Mouse (Mus musculus) embryonic facial prominence, embryonic 13.5 days (tissue): ENCODE measurements around the gene Aasdhppt. TPM values are rescaled to one million over a fixed set of nuclear protein-coding genes. Genes with fewer than 3 reads are reported as not detected.

Experiments used
- ATAC-seq: fragments of 200-750 bp; cut with Nextera tagmentation; 2 replicates; pipeline ENCODE4 v1.8.0; 2017; ENCODE audit warnings: low read depth; ENCODE audit not compliant: insufficient number of reproducible peaks, insufficient read depth, low FRiP score, low TSS enrichment
- H3K27ac ChIP-seq: fragments of 300-500 bp; sonication (generic); 2 replicates; pipeline ENCODE4 v1.5.1; 2015; ENCODE audit warnings: moderate library complexity, mild to moderate bottlenecking, inconsistent platforms
- H3K27me3 ChIP-seq: fragments of 300-500 bp; sonication (generic); 2 replicates; pipeline ENCODE4 v1.6.1; 2015; ENCODE audit warnings: mild to moderate bottlenecking, inconsistent platforms
- H3K36me3 ChIP-seq: fragments of 300-500 bp; sonication (generic); 2 replicates; pipeline ENCODE4 v1.6.1; 2015; ENCODE audit warnings: mild to moderate bottlenecking, inconsistent platforms
- H3K4me1 ChIP-seq: fragments of 300-500 bp; sonication (generic); 2 replicates; pipeline ENCODE4 v1.6.1; 2015; ENCODE audit warnings: inconsistent platforms
- H3K4me2 ChIP-seq: fragments of 300-500 bp; sonication (generic); 2 replicates; pipeline ENCODE4 v1.6.1; 2015; ENCODE audit warnings: moderate library complexity, mild to moderate bottlenecking, inconsistent platforms
- H3K4me3 ChIP-seq: fragments of 300-500 bp; sonication (generic); 2 replicates; pipeline ENCODE4 v1.5.1; 2015; ENCODE audit warnings: mild to moderate bottlenecking, inconsistent platforms
- H3K9ac ChIP-seq: fragments of 300-500 bp; sonication (generic); 2 replicates; pipeline ENCODE4 v1.6.1; 2015; ENCODE audit warnings: mild to moderate bottlenecking, inconsistent platforms
- H3K9me3 ChIP-seq: fragments of 300-500 bp; sonication (generic); 2 replicates; pipeline ENCODE4 v1.6.1; 2016; ENCODE audit warnings: inconsistent platforms
- WGBS: fragments of 180-500 bp; shearing (Covaris S2); methylation state at CpG from one replicate; pipeline ENCODE4 v1.1.7; 2015; ENCODE audit warnings: mixed read lengths; 5-methylcytosine and 5-hydroxymethylcytosine counted together
- microRNA-seq: library from miRNA; unstranded; fragments of <30 nt; microRNA quantifications from one replicate; pipeline ENCODE4, GENCODE M21; 2016
- polyA plus RNA-seq: library from polyadenylated mRNA; unstranded; fragments of >200 nt; fragmentation: Nextera tagmentation; extraction: Ambion mirVana; gene quantifications from 2 replicates; pipeline ENCODE4 v1.2.1, GENCODE M21; 2015

Aasdhppt gene
- polyA plus RNA-seq, 1 experiment from 2014 or later = 39.2 TPM

DNA sequence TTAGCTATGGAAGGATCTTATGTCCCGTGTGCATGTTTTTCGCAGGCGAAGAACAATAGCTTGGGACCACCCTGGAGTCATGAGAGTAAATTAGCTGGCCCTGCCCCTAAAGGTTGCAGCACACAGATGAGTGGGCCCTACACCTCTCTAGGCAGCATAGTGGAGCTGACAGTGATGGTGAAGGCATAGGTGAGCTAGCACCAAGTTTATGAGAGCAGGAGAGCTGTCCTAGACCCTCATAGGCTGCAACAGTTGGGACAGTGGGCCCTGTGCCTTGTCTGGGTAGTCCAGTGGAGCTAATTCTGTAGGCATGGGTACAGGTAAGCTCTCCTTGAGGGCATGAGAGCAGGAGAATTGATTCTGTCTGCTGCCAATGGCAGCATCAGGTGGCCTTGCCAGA, 42.4 kb downstream of the Aasdhppt start:
- Histone ChIP-seq H3K9me3 (no peaks in the 10 kb centered on the region), H3K27ac (no peak overlapping the region), H3K9ac (no peak overlapping the region), H3K4me2 (no peak overlapping the region), H3K4me1 (no peaks in the 10 kb centered on the region), H3K27me3 (no peaks in the 10 kb centered on the region), H3K36me3 (no peaks in the 10 kb centered on the region), H3K4me3 (no peak overlapping the region)
- ATAC-seq = 0 out of 2 replicates have a peak, but pooled peaks have one; percentile 62
- WGBS = 97% methylated on average over 3 of the region's 3 CpGs

DNA sequence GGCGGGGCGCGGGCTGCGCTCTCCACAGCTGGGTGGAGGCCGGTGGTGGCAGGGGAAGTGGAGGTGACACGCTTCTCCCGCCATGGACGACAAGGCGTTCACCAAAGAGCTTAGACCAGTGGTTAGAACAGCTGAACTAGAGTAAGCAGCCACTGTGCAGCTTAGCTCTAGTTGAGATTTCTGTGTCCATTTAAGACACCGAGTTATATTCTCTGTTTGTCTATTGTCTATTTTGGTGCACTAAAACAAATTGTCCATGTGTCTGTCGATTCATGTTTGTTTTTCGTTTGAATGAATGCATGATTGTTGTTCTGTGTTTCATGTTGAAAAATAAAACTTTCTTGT, 48.6 kb downstream of the Aasdhppt start:
- H3K9ac ChIP-seq = no peak overlapping the region
- no peak overlapping the region for H3K27ac ChIP-seq
- H3K4me3 ChIP-seq = peak overlapping the region; percentile 23
- no peak for ATAC-seq
- no peaks in the 10 kb centered on the region for H3K36me3 ChIP-seq
- H3K9me3 ChIP-seq = peaks cover 16% of the 10 kb centered on the region
- 71% methylated on average over 12 of the region's 12 CpGs for WGBS
- no peak overlapping the region for H3K4me2 ChIP-seq
- no peaks in the 10 kb centered on the region for H3K4me1 ChIP-seq
- no peaks in the 10 kb centered on the region for H3K27me3 ChIP-seq

DNA sequence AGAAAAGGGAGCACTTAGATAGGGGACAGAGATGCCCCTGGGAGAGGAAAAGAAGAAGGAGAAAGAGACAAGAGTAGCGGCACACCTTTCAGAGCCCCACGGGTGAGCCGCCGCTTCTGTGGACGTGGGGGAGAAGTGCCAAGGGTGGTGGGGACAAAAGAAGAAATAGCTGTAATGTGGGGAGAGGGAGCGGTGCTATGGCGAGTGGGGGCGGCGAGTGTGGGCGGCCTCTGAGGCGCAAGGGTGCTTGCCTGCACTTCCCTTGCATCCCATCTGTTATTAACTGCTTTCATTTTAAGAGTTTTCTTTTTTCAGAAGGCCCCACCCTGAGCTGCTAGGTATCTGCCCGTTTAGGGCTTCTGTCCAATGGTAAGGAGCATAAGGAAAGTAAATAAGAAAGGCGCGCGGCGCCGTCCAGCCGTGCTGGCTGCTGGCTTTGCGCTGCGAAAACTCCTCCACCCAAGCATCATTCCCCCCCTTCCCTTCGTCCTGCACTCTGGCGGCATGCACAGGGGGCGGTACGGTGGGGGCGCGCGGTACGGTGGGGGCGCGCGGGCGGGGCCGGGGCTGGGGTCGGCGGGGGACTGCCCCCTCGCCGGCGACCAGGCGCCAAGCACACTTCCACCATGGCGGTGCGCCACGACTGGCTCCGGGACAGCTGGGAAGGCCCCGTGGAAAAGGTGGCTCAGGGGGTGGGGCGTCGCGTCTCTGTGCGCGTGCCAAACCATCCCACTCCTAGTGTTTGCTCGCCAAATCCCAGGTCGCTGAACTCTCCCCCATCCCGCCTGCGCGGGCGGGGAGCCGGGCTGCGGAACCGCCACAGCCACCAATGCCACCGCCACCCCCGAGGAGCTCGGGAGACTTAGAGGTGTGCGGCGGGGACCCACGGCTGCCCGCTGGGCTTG, 49.2 kb downstream of the Aasdhppt start:
- H3K27ac ChIP-seq = no peak overlapping the region
- H3K4me2 ChIP-seq = 0 out of 2 replicates have a peak overlapping the region, but pooled peaks have one; percentile 22
- no peaks in the 10 kb centered on the region for H3K27me3 ChIP-seq
- H3K9ac ChIP-seq = no peak overlapping the region
- ATAC-seq = peak; percentile 56; the same call in 1 of the 2 replicates
- H3K9me3 ChIP-seq = peaks cover 16% of the 10 kb centered on the region
- peak overlapping the region; percentile 23 for H3K4me3 ChIP-seq
- 47% methylated on average over 65 of the region's 65 CpGs for WGBS
- H3K4me1 ChIP-seq = no peaks in the 10 kb centered on the region
- no peaks in the 10 kb centered on the region for H3K36me3 ChIP-seq

DNA sequence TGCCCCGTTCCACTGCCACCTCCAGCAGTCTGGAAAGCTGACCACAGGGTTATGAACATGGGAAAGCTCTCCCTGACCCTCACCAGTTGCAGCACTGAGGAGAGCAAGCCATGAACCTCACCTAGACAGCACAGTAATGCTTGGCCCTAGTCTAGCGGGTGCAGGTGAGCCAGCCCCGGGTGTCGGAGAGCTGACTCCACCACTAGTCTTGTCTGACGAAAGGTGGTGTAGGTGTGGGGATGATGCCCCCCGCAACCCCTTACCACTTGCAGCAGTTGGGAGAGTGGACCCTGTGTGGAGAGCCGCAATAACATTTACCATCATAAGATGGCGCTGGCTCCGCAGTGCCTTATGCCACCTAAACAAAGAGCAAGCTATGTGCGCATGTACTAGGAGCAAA, 50.2 kb downstream of the Aasdhppt start:
- H3K4me2 ChIP-seq = no peak overlapping the region
- H3K9ac ChIP-seq = no peak overlapping the region
- no peak overlapping the region for H3K27ac ChIP-seq
- no peaks in the 10 kb centered on the region for H3K36me3 ChIP-seq
- H3K27me3 ChIP-seq = no peaks in the 10 kb centered on the region
- peaks cover 16% of the 10 kb centered on the region for H3K9me3 ChIP-seq
- H3K4me3 ChIP-seq = no peak overlapping the region
- ATAC-seq = no peak
- WGBS = 90% methylated on average over 10 of the region's 10 CpGs
- no peaks in the 10 kb centered on the region for H3K4me1 ChIP-seq

Small RNAs within 50 kb of the gene (microRNA-seq; reads per million reads assigned to microRNA genes)
- not detected for gene Gm22195

Other genes with a start within 250 kb of the Aasdhppt start
- gene Kbtbd3, start 362 bp upstream of the Aasdhppt start, polyA plus RNA-seq = 5.9 and 8.0 TPM in 2 replicates
- gene Msantd4, start 67.1 kb upstream of the Aasdhppt start, polyA plus RNA-seq = 47.5 and 50.9 TPM in 2 replicates